In genomic region chr11:115267061-115267883, GRCm38 (mm10) we compare ENCODE assay signal across 9 mouse cellular contexts. TPM values are rescaled to one million over a fixed set of nuclear protein-coding genes. Genes with fewer than 3 reads are reported as not detected.
A peak's percentile ranks its signal among the peaks of the same experiment; 100 is the strongest.
DNase-seq lines count a peak whose midpoint lies in the region; ATAC-seq lines count a peak whose summit lies in the region.
"Had no signal": no experiment of that assay in that cellular context is flagged by ENCODE, and none has a peak within 500 bp of the region (broad histone marks: within the 10 kb centered on the region; RNA-seq: fewer than 3 reads in every experiment).

Gene Grin2c (minus strand): TSS chr11:115267243.

- peak within 1 kb of the TSS; percentile 50 for H3K4me2 ChIP-seq in neural tube, embryonic 11.5 days (ENCODE audit: low read depth)
- H3K4me2 ChIP-seq in stomach, embryonic 14.5 days (replicated peaks; ENCODE audit: low read depth, low read length), result peak within 1 kb of the TSS; percentile 59

- no peak for ATAC-seq in neural tube, embryonic 11.5 days (ENCODE audit: insufficient read depth, low FRiP score, low TSS enrichment)
- ATAC-seq in stomach, embryonic 14.5 days (ENCODE audit: insufficient number of reproducible peaks, insufficient read depth, low FRiP score, low read depth), result no peak

- H3K36me3 ChIP-seq in neural tube, embryonic 11.5 days (ENCODE audit: control insufficient read depth, insufficient read depth, low read length), result 0 out of 2 replicates have a peak, but pooled peaks cover 2% of the 10 kb centered on the region
- no peaks in the 10 kb centered on the region; the same call in 1 of the 2 replicates for H3K36me3 ChIP-seq in stomach, embryonic 14.5 days (ENCODE audit: control insufficient read depth, insufficient read depth, low read length)

- DNase-seq in cerebellum, adult 11 months, result peak; percentile 66
- no peak for DNase-seq in cerebellum, adult 9-10 months
- no peak for DNase-seq in neural tube, embryonic 11.5 days (ENCODE audit: low spot score)
- DNase-seq in neural tube, embryonic 10.5 days (ENCODE audit: extremely low spot score, low spot score), result no peak
- no peak for DNase-seq in left cerebral cortex, postnatal 14 days (ENCODE audit: low spot score in 2 of 2)
- no peak for DNase-seq in ovary, postnatal 10 days (ENCODE audit: low spot score)
- DNase-seq in T-cell, adult 2 months (ENCODE audit: low spot score), result no peak

- no peak within 1 kb of the TSS for H3K27ac ChIP-seq in neural tube, embryonic 11.5 days (ENCODE audit: low read depth, low read length)
- no peak within 1 kb of the TSS for H3K27ac ChIP-seq in stomach, embryonic 14.5 days (ENCODE audit: low read length)

- no peaks in the 10 kb centered on the region for H3K9me3 ChIP-seq in neural tube, embryonic 11.5 days (ENCODE audit: control insufficient read depth, low read length)
- H3K9me3 ChIP-seq in stomach, embryonic 14.5 days (ENCODE audit: control insufficient read depth, low read depth, low read length), result no peaks in the 10 kb centered on the region

- 8% methylated on average over 28 of the region's 50 CpGs for WGBS in neural tube, embryonic 11.5 days
- 6% methylated on average over 45 of the region's 50 CpGs for WGBS in stomach, embryonic 14.5 days

- intact Hi-C loops in left cerebral cortex, postnatal 14 days (cut with DNase I), result loop anchor here (5.0 kb wide), 1 partner anchor 105 kb away; the partner anchor contains the start of gene Slc9a3r1

- H3K9ac ChIP-seq in neural tube, embryonic 11.5 days (ENCODE audit: low read length), result peak within 1 kb of the TSS; percentile 29
- H3K9ac ChIP-seq in stomach, embryonic 14.5 days (replicated peaks; ENCODE audit: low read depth, low read length), result no peak within 1 kb of the TSS

- peaks cover 9% of the 10 kb centered on the region; the same call in 1 of the 2 replicates for H3K4me1 ChIP-seq in neural tube, embryonic 11.5 days (ENCODE audit: control insufficient read depth, insufficient read depth, low read length)
- H3K4me1 ChIP-seq in stomach, embryonic 14.5 days (ENCODE audit: control insufficient read depth, insufficient read depth, low read length), result peaks cover 7% of the 10 kb centered on the region; the same call in 1 of the 2 replicates

- H3K27me3 ChIP-seq in neural tube, embryonic 11.5 days (ENCODE audit: control insufficient read depth, insufficient read depth, low read length), result peaks cover 56% of the 10 kb centered on the region
- peaks cover 50% of the 10 kb centered on the region for H3K27me3 ChIP-seq in stomach, embryonic 14.5 days (ENCODE audit: control insufficient read depth, insufficient read depth, low read length)

- peak within 1 kb of the TSS; percentile 33 for H3K4me3 ChIP-seq in neural tube, embryonic 11.5 days (ENCODE audit: low read depth, low read length)
- H3K4me3 ChIP-seq in stomach, embryonic 14.5 days (ENCODE audit: low read depth, low read length), result peak within 1 kb of the TSS; percentile 32

RNA-seq across cellular contexts. Expression of gene Grin2c, which starts in this region (rescaled TPM):
- 0.57 and 0.85 TPM in 2 replicates for polyA plus RNA-seq in neural tube, embryonic 11.5 days (2014; fragmentation: Nextera tagmentation; extraction: Ambion mirVana)
- total RNA-seq in left cerebral cortex, postnatal 14 days (2021), result 10 to 100 TPM; 39.9 TPM
- polyA plus RNA-seq in stomach, embryonic 14.5 days (2014; fragmentation: Nextera tagmentation; extraction: Ambion mirVana), result not detected in 2 replicates
- polyA plus RNA-seq: C2C12 had no signal
